Mouse (Mus musculus) neural tube, embryonic 11.5 days (tissue): ENCODE measurements at regions not wholly inside any gene's neighbourhood (a gene's known extent, or its start where the extent isn't known, plus 50 kb on each side); places are given as distances from the start of the nearest gene placed in this dataset.
"Not testable (repeated sequence)": the region's sequence is repeated elsewhere in the genome, so short reads cannot be mapped to it uniquely, and the experiment has no call there.

Experiments
- ATAC-seq: fragments of 200-750 bp; cut with Nextera tagmentation; 2 replicates; pipeline ENCODE4 v1.8.0; 2017; ENCODE audit warnings: moderate number of reproducible peaks, mild to moderate bottlenecking, moderate TSS enrichment, moderate library complexity; ENCODE audit not compliant: insufficient read depth, low FRiP score, low TSS enrichment
- DNase-seq: peaks from one replicate; pipeline ENCODE4 v3.0.0-alpha.2; 2015; ENCODE audit warnings: low spot score
- H3K27ac ChIP-seq: fragments of 300-500 bp; sonication (generic); 2 replicates; pipeline ENCODE4 v1.5.1; 2014; ENCODE audit warnings: low read depth, mild to moderate bottlenecking, low read length
- H3K27me3 ChIP-seq: fragments of 300-500 bp; sonication (generic); 2 replicates; pipeline ENCODE4 v1.6.1; 2014; ENCODE audit warnings: mild to moderate bottlenecking, low read length, mixed read lengths; ENCODE audit not compliant: control insufficient read depth, insufficient read depth
- H3K36me3 ChIP-seq: fragments of 300-500 bp; sonication (generic); 2 replicates; pipeline ENCODE4 v1.6.1; 2014; ENCODE audit warnings: mild to moderate bottlenecking, low read length, moderate library complexity, mixed read lengths; ENCODE audit not compliant: control insufficient read depth, insufficient read depth
- H3K4me1 ChIP-seq: fragments of 300-500 bp; sonication (generic); 2 replicates; pipeline ENCODE4 v1.6.1; 2014; ENCODE audit warnings: low read length, mixed read lengths; ENCODE audit not compliant: control insufficient read depth, insufficient read depth
- H3K4me2 ChIP-seq: fragments of 300-500 bp; sonication (generic); 2 replicates; pipeline ENCODE4 v1.6.1; 2014; ENCODE audit warnings: low read depth, mild to moderate bottlenecking, moderate library complexity
- H3K4me3 ChIP-seq: fragments of 300-500 bp; sonication (generic); 2 replicates; pipeline ENCODE4 v1.5.1; 2014; ENCODE audit warnings: low read depth, low read length
- H3K9ac ChIP-seq: fragments of 300-500 bp; sonication (generic); 2 replicates; pipeline ENCODE4 v1.6.1; 2014; ENCODE audit warnings: mild to moderate bottlenecking, low read length
- H3K9me3 ChIP-seq: fragments of 300-500 bp; sonication (generic); 2 replicates; pipeline ENCODE4 v1.6.1; 2016; ENCODE audit warnings: low read length; ENCODE audit not compliant: control insufficient read depth
- WGBS: fragments of 180-500 bp; shearing (Covaris S2); extraction: QIAGEN DNeasy Blood & Tissue Kit; methylation state at CpG from one replicate; pipeline ENCODE4 v1.1.7; 2014; 5-methylcytosine and 5-hydroxymethylcytosine counted together

- H3K27me3 ChIP-seq, H3K4me3 ChIP-seq, H3K27ac ChIP-seq, H3K36me3 ChIP-seq, H3K4me2 ChIP-seq, DNase-seq, H3K9me3 ChIP-seq, H3K9ac ChIP-seq, H3K4me1 ChIP-seq, ATAC-seq: not testable (repeated sequence)
- 71% methylated on average over 11 of the region's 11 CpGs for WGBS
Observed at GRCm38 (mm10) chr8:8836166-8836565, 145.8 kb upstream of the Arglu1 start.

- no peaks in the 10 kb centered on the region for H3K36me3 ChIP-seq
- ATAC-seq (no peak), DNase-seq (no peak)
- H3K27me3 ChIP-seq, result no peaks in the 10 kb centered on the region
- no peaks in the 10 kb centered on the region for H3K9me3 ChIP-seq
- H3K9ac ChIP-seq, result no peak overlapping the region
- H3K27ac ChIP-seq, result no peak overlapping the region
- no peak overlapping the region for H3K4me2 ChIP-seq
- WGBS, result 81% methylated on average over 6 of the region's 6 CpGs
- no peaks in the 10 kb centered on the region for H3K4me1 ChIP-seq
- no peak overlapping the region for H3K4me3 ChIP-seq
Observed at GRCm38 (mm10) chr8:8831306-8831705, 141.0 kb upstream of the Arglu1 start.

- Histone ChIP-seq H3K4me1 (no peaks in the 10 kb centered on the region), H3K4me3 (no peak overlapping the region), H3K27ac (no peak overlapping the region), H3K9me3 (no peaks in the 10 kb centered on the region), H3K27me3 (no peaks in the 10 kb centered on the region), H3K4me2 (no peak overlapping the region), H3K36me3 (no peaks in the 10 kb centered on the region), H3K9ac (no peak overlapping the region)
- 56% methylated on average over 14 of the region's 14 CpGs for WGBS
- ATAC-seq (no peak), DNase-seq (no peak)
Observed at GRCm38 (mm10) chr8:8829230-8829629, 138.9 kb upstream of the Arglu1 start.

GRCm38 (mm10) chr8:8827555-8827954 is 137.2 kb upstream of the Arglu1 start:
- Histone ChIP-seq H3K36me3 (no peaks in the 10 kb centered on the region), H3K27me3 (no peaks in the 10 kb centered on the region), H3K4me2 (no peak overlapping the region), H3K4me1 (no peaks in the 10 kb centered on the region), H3K27ac (no peak overlapping the region), H3K4me3 (no peak overlapping the region), H3K9ac (no peak overlapping the region), H3K9me3 (no peaks in the 10 kb centered on the region)
- DNase-seq, result no peak
- no peak for ATAC-seq
- 93% methylated on average over 7 of the region's 7 CpGs for WGBS

GRCm38 (mm10) chr8:8826801-8827200 is 136.5 kb upstream of the Arglu1 start:
- Histone ChIP-seq H3K4me3 (no peak overlapping the region), H3K9me3 (no peaks in the 10 kb centered on the region), H3K9ac (no peak overlapping the region), H3K4me1 (no peaks in the 10 kb centered on the region), H3K4me2 (no peak overlapping the region), H3K27me3 (no peaks in the 10 kb centered on the region), H3K36me3 (no peaks in the 10 kb centered on the region), H3K27ac (no peak overlapping the region)
- ATAC-seq (no peak), DNase-seq (no peak)
- 82% methylated on average over 9 of the region's 9 CpGs for WGBS

GRCm38 (mm10) chr8:8824886-8825285 is 134.6 kb upstream of the Arglu1 start:
- no peaks in the 10 kb centered on the region for H3K4me1 ChIP-seq
- ATAC-seq (no peak), DNase-seq (no peak)
- no peaks in the 10 kb centered on the region for H3K27me3 ChIP-seq
- no peak overlapping the region for H3K27ac ChIP-seq
- H3K36me3 ChIP-seq, result no peaks in the 10 kb centered on the region
- WGBS, result 80% methylated on average over 5 of the region's 5 CpGs
- no peaks in the 10 kb centered on the region for H3K9me3 ChIP-seq
- H3K4me2 ChIP-seq, result no peak overlapping the region
- no peak overlapping the region for H3K4me3 ChIP-seq
- no peak overlapping the region for H3K9ac ChIP-seq

GRCm38 (mm10) chr8:8821119-8821518 is 130.8 kb upstream of the Arglu1 start:
- ATAC-seq (no peak), DNase-seq (no peak)
- Histone ChIP-seq H3K9me3 (no peaks in the 10 kb centered on the region), H3K4me3 (no peak overlapping the region), H3K9ac (no peak overlapping the region), H3K27me3 (no peaks in the 10 kb centered on the region), H3K27ac (no peak overlapping the region), H3K4me2 (no peak overlapping the region), H3K36me3 (no peaks in the 10 kb centered on the region), H3K4me1 (no peaks in the 10 kb centered on the region)
- 81% methylated on average over 6 of the region's 6 CpGs for WGBS

- Histone ChIP-seq H3K9ac (no peak overlapping the region), H3K9me3 (no peaks in the 10 kb centered on the region), H3K27ac (no peak overlapping the region), H3K4me3 (no peak overlapping the region), H3K4me2 (no peak overlapping the region), H3K4me1 (no peaks in the 10 kb centered on the region), H3K27me3 (no peaks in the 10 kb centered on the region), H3K36me3 (no peaks in the 10 kb centered on the region)
- DNase-seq (no peak), ATAC-seq (no peak)
- 86% methylated on average over 6 of the region's 6 CpGs for WGBS
Observed at GRCm38 (mm10) chr8:8820614-8821013, 130.3 kb upstream of the Arglu1 start.

- DNase-seq (no peak), ATAC-seq (no peak)
- H3K9me3 ChIP-seq, result no peaks in the 10 kb centered on the region
- H3K27ac ChIP-seq, result no peak overlapping the region
- no peaks in the 10 kb centered on the region for H3K4me1 ChIP-seq
- H3K4me2 ChIP-seq, result no peak overlapping the region
- 86% methylated on average over 9 of the region's 9 CpGs for WGBS
- no peak overlapping the region for H3K9ac ChIP-seq
- H3K27me3 ChIP-seq, result no peaks in the 10 kb centered on the region
- no peak overlapping the region for H3K4me3 ChIP-seq
- no peaks in the 10 kb centered on the region for H3K36me3 ChIP-seq
Observed at GRCm38 (mm10) chr8:8819233-8819931, 129.1 kb upstream of the Arglu1 start.
